Mouse (Mus musculus): Measurements from ENCODE around the gene BC029722. TPM values are rescaled to one million over a fixed set of nuclear protein-coding genes. Genes with fewer than 3 reads are reported as not detected.

The BC029722 gene
- polyA plus RNA-seq, 1 experiment from 2014 or later: 6.0 TPM

DNA sequence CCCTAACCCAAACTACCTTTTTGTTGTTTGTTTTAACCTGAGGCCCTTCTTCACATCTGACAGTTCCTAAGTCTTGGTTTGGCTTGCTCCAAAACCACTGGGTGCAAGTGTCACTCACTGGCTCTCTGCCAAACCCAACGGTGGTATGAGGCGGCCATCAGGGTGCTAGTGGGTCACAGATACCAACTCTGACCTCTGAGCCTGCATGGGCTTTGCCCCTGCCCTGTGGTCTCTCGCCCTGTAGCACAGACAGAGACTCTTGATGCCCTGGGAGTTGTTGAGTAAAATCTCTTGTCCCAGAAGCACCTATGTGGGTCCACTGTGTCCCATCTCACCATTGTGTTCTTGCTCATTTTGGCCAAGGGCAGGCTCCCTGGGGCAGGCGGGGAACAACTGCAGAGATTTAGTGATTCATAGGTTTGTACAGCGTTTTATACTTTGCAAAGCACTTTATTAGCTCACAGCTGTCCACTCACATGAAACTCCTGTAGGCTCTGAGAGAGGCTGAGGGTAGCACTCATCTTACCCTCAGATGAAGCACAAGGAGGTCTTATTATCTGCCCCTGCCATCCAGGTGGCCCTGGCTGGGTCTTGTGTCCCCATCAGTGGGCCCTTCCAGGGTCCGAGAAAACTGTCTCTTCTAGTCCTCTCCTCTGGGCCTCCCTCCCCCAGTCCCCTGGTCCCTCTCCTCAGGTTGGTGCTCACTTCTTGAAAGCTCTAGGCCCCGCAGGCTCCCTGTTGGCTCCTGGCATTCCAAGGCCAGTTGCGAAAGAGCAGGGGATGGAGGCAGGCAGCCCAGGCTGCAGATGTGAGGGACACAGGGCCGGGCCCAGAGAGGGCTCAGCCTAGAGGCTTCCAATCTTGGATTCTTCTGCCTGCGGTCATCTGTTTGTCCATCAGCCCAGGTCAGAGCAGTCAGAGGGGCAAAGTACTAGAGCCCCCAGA is 1.7 kb downstream of the BC029722 start:
- Histone ChIP-seq H3K4me2 (peak overlapping the region; percentile 98), H3K9me3 (replicated peaks) (no peaks in the 10 kb centered on the region), H3K27ac (no peak overlapping the region), H3K4me1 (peaks cover 26% of the 10 kb centered on the region), H3K27me3 (replicated peaks) (no peaks in the 10 kb centered on the region), H3K9ac (peak overlapping the region; percentile 84; the same call in 1 of the 2 replicates), H3K4me3 (peak overlapping the region; percentile 86; the same call in 1 of the 2 replicates), H3K36me3 (peaks cover 34% of the 10 kb centered on the region)
- no peak for ATAC-seq
- WGBS (ENCODE audit: insufficient replicate concordance): 70% methylated on average over 10 of the region's 10 CpGs

DNA sequence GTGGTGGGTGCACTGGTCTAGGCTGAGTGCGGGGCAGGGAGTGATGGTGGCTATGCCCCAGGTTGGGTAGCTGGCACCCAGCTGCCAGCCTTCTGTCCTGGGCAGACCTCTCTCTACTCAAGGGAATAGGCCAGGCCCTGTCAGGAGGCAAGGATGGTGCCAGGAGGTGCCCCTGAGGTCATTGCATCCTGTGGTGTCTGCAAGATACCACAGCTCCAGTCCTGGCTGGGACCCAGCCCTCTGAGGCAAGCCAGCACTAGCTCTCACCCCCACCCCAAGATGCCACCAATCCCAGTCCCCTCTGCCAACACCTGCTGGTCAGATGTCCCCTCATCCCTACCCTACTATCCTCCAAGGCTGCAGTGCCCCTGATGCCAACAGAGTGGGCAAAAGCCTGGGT is 3.0 kb downstream of the BC029722 start:
- H3K27ac ChIP-seq: no peak overlapping the region
- H3K9ac ChIP-seq: no peak overlapping the region
- peaks cover 26% of the 10 kb centered on the region for H3K4me1 ChIP-seq
- 90% methylated on average over 1 of the region's 1 CpGs for WGBS (ENCODE audit: insufficient replicate concordance)
- H3K9me3 ChIP-seq (replicated peaks): no peaks in the 10 kb centered on the region
- H3K4me2 ChIP-seq: no peak overlapping the region
- no peak for ATAC-seq
- H3K4me3 ChIP-seq: no peak overlapping the region
- peaks cover 20% of the 10 kb centered on the region for H3K36me3 ChIP-seq
- peaks cover 7% of the 10 kb centered on the region; the same call in 1 of the 2 replicates for H3K27me3 ChIP-seq (replicated peaks)

DNA sequence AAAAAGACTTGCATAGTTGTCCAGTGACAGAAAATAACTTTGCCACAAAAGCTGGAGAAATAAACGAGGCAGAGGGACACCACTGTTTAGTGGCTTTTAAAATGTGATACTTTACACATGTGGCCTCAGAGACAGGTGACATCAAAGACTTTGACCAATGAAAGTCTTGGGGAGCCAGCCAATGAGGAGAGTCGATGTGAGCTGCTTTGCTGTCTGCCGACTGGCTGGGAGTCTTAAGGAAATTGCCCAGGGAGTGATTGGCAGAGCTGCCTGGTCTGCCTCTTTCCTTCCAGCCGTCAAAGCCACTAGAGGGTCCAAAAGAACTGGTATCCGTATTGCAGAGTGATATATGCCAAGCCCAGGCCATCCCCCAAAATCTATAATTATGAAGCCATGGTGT is 4.4 kb downstream of the BC029722 start:
- WGBS (ENCODE audit: insufficient replicate concordance): 25% methylated on average over 5 of the region's 5 CpGs
- Histone ChIP-seq H3K36me3 (peaks cover 6% of the 10 kb centered on the region), H3K27me3 (replicated peaks) (peaks cover 16% of the 10 kb centered on the region), H3K9ac (no peak overlapping the region), H3K9me3 (replicated peaks) (no peaks in the 10 kb centered on the region), H3K4me3 (no peak overlapping the region), H3K4me2 (no peak overlapping the region), H3K4me1 (peaks cover 21% of the 10 kb centered on the region), H3K27ac (no peak overlapping the region)
- no peak for ATAC-seq

DNA sequence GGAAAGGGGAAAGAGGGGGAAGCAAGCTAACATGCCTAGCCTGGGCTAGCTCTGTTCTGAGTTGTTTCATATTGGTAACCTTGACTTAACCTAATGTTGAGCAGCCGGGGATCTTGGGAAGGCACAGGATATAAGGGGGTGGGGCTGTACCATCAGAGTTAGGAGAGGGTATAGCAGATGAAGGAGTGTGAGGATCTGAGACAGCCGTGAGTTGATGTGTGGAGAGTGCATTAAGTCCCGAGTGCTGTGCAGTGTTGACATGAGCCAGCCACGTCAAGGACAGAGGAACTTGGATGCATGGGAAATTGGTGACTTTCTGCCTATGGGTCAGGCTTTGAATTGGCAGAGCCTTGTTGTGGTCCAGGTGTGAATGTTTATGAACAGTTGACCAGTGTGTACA is 6.6 kb downstream of the BC029722 start:
- H3K4me3 ChIP-seq: no peak overlapping the region
- no peak overlapping the region for H3K4me2 ChIP-seq
- no peaks in the 10 kb centered on the region for H3K36me3 ChIP-seq
- no peaks in the 10 kb centered on the region for H3K9me3 ChIP-seq (replicated peaks)
- peaks cover 17% of the 10 kb centered on the region for H3K27me3 ChIP-seq (replicated peaks)
- whole genome bisulfite sequencing (ENCODE audit: insufficient replicate concordance): 66% methylated on average over 4 of the region's 4 CpGs
- ATAC-seq: no peak
- H3K27ac ChIP-seq: no peak overlapping the region
- peaks cover under 1% of the 10 kb centered on the region; the same call in 1 of the 2 replicates for H3K4me1 ChIP-seq
- no peak overlapping the region for H3K9ac ChIP-seq

DNA sequence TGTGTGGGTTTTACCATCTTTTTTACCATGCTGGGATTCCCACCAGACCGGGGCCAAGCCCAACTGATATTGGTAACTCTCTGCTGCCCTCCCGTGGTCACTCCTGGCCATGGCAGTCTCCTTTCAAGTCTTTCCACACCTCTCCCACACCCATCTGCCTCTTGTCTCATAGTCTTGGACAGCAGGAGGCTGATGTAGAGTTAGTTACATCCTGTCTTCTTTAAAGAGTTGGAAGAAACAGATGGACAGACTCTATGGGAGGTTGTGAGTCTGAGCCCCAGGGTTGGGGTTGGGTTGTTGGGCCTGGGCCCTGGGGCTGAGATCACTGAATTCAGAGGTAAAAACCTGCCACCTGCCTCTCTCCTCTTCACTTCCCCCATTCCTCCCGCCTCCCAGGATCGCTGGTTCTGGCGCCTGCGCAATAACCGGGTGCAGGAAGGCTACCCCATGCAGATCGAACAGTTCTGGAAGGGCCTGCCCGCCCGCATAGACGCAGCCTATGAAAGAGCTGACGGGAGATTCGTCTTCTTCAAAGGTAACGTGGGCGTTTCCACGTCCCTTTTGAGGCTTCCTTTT is 7.3 kb downstream of the BC029722 start:
- Histone ChIP-seq H3K4me1 (no peaks in the 10 kb centered on the region), H3K4me2 (no peak overlapping the region), H3K27ac (no peak overlapping the region), H3K9ac (no peak overlapping the region), H3K36me3 (no peaks in the 10 kb centered on the region), H3K9me3 (replicated peaks) (no peaks in the 10 kb centered on the region), H3K4me3 (no peak overlapping the region), H3K27me3 (replicated peaks) (peaks cover 19% of the 10 kb centered on the region)
- 39% methylated on average over 16 of the region's 16 CpGs for WGBS (ENCODE audit: insufficient replicate concordance)
- no peak for ATAC-seq

DNA sequence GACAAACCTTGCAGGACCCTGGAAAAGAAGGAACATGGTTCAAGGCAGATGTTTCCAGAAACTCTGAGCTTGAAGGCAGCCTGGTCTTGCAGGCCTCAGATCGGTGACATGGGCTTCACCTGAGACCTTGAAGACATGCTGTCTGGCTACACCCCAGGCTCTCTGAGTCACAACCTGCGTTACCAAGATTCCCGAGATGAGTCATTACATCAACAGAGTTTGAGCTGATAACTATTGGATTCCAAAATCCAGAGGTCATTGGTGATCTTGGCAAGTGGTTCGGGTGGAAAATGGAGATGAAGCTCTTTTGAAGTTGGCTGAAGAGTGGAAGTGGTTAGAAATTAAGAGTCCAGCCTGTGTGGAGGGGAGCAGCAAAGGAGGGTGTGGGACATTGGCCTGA is 9.6 kb downstream of the BC029722 start:
- no peaks in the 10 kb centered on the region for H3K36me3 ChIP-seq
- WGBS (ENCODE audit: insufficient replicate concordance): 62% methylated on average over 4 of the region's 4 CpGs
- no peak overlapping the region for H3K9ac ChIP-seq
- no peak overlapping the region for H3K4me3 ChIP-seq
- H3K27me3 ChIP-seq (replicated peaks): peaks cover 26% of the 10 kb centered on the region
- H3K4me2 ChIP-seq: no peak overlapping the region
- H3K27ac ChIP-seq: no peak overlapping the region
- H3K4me1 ChIP-seq: no peaks in the 10 kb centered on the region
- ATAC-seq: no peak
- H3K9me3 ChIP-seq (replicated peaks): no peaks in the 10 kb centered on the region

DNA sequence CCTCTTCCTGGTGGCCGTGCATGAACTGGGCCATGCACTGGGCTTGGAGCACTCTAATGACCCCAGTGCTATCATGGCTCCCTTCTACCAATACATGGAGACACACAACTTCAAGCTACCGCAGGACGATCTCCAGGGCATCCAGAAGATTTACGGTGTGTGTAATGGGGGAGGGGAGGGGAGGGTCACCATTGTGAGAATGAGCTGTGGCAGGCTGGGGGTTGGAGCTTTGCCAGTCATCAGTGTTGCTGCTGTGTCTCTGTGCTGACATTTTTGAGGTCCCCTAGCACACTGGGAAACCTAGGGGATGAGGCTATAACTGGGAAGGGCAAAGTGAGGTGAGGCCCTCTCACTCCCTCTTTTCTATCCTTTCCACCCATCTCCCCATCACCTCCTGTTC is 11.8 kb downstream of the BC029722 start:
- no peak overlapping the region for H3K4me3 ChIP-seq
- H3K9me3 ChIP-seq (replicated peaks): no peaks in the 10 kb centered on the region
- H3K36me3 ChIP-seq: no peaks in the 10 kb centered on the region
- H3K27me3 ChIP-seq (replicated peaks): peaks cover 37% of the 10 kb centered on the region
- ATAC-seq: no peak
- H3K4me1 ChIP-seq: no peaks in the 10 kb centered on the region
- no peak overlapping the region for H3K4me2 ChIP-seq
- H3K9ac ChIP-seq: no peak overlapping the region
- 72% methylated on average over 4 of the region's 4 CpGs for WGBS (ENCODE audit: insufficient replicate concordance)
- no peak overlapping the region for H3K27ac ChIP-seq

DNA sequence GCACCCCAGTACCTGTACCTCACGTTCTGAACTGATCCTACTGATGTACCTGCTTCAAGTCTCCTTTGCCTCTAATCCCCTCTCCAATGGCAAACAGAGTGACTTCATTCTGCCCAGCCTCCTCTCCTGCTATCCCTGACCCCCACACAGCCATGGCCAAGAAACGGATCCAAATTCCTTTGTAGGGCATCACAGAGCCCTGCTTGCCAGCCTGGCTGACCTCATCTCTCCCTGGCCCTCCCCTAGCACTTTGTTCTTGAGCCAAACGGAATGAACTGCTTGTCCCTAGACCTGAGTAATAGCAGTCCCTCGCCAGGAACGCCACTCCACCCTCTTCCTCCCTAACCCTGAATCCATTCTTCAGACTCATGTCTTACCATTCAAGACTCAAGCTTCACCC is 12.7 kb downstream of the BC029722 start:
- WGBS (ENCODE audit: insufficient replicate concordance): 51% methylated on average over 5 of the region's 5 CpGs
- ATAC-seq: no peak
- no peak overlapping the region for H3K27ac ChIP-seq
- no peaks in the 10 kb centered on the region for H3K4me1 ChIP-seq
- H3K4me2 ChIP-seq: no peak overlapping the region
- H3K9ac ChIP-seq: no peak overlapping the region
- H3K9me3 ChIP-seq (replicated peaks): no peaks in the 10 kb centered on the region
- no peaks in the 10 kb centered on the region for H3K36me3 ChIP-seq
- no peak overlapping the region for H3K4me3 ChIP-seq
- peaks cover 42% of the 10 kb centered on the region for H3K27me3 ChIP-seq (replicated peaks)

DNA sequence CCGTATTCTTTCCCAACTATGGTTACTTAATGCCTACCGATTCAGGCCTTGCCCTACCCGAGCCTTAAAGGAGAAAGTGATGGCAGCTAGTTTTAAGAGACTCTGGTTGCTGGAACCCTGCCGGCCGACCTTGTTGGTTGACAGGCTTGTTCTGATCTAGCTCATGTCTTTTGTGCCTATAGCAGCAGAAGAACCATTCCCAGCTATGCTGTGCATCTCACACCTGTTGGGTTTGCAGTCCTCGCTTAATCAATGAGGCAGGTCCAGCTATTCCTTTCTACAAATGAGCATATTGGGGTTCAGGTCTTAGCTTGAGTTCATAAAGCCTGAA is 13.3 kb downstream of the BC029722 start:
- ATAC-seq: no peak
- H3K4me2 ChIP-seq: no peak overlapping the region
- no peaks in the 10 kb centered on the region for H3K9me3 ChIP-seq (replicated peaks)
- no peak overlapping the region for H3K4me3 ChIP-seq
- no peak overlapping the region for H3K9ac ChIP-seq
- peaks cover 40% of the 10 kb centered on the region for H3K27me3 ChIP-seq (replicated peaks)
- H3K27ac ChIP-seq: no peak overlapping the region
- 60% methylated on average over 6 of the region's 6 CpGs for WGBS (ENCODE audit: insufficient replicate concordance)
- H3K4me1 ChIP-seq: no peaks in the 10 kb centered on the region
- no peaks in the 10 kb centered on the region for H3K36me3 ChIP-seq

DNA sequence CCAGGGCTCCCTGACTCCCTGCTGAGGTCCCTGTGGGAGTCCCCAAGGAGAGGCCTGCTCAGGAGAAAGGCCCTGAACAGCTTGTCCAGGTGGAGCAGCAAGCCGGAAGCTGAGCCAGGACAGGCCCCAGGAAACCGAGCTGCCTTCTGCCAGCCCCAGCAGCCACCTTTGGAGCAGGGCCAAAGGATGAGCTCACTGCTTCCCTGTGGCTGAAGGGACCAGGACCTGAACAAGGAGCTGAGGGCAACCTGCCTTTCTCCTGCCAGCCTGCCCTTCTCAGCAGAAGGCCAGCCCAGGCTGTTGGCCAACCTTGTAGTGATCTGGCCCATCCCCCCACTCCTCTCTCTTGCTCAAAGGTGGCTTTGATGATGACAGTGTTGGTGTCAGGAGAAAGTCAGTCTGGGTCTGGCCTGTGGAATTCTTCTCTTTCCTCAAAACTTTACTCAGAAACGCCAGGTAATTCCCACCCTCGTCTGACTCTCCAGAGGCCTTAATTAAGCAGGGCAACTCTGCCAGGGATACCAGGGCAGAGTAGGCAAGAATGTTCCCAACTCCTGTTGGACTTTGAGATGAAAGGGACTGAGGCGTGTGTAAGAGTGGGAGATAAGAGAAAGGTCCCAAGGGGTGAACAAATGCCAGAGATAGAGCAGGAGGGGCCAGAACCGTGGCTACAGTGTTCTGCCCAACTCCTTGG is 13.8 kb downstream of the BC029722 start:
- H3K27ac ChIP-seq: no peak overlapping the region
- H3K4me2 ChIP-seq: no peak overlapping the region
- H3K27me3 ChIP-seq (replicated peaks): peaks cover 35% of the 10 kb centered on the region
- ATAC-seq: no peak
- H3K4me3 ChIP-seq: no peak overlapping the region
- no peaks in the 10 kb centered on the region for H3K9me3 ChIP-seq (replicated peaks)
- H3K36me3 ChIP-seq: no peaks in the 10 kb centered on the region
- H3K9ac ChIP-seq: no peak overlapping the region
- 38% methylated on average over 6 of the region's 6 CpGs for WGBS (ENCODE audit: insufficient replicate concordance)
- no peaks in the 10 kb centered on the region for H3K4me1 ChIP-seq

DNA sequence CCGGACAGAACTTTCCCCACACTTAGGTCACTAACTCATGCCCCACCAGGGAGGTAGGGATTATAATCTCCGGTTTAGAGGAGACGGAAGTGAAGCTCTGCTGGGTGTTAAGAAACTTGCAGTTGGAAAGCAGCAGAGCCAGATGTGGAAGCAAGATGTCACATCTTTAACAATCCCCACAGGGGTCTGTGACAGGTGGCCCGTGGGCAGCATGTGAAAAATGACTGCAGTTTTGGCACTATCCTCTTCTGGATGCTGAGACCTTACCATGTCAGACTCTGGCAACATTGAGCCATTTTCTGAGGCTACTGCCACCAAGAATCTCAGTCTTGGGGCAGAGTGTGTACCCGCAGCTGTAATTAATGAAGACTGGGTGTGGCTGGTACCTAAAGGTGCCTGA is 15.2 kb downstream of the BC029722 start:
- H3K4me2 ChIP-seq: no peak overlapping the region
- no peaks in the 10 kb centered on the region for H3K36me3 ChIP-seq
- H3K9me3 ChIP-seq (replicated peaks): no peaks in the 10 kb centered on the region
- WGBS (ENCODE audit: insufficient replicate concordance): 51% methylated on average over 5 of the region's 5 CpGs
- H3K27me3 ChIP-seq (replicated peaks): peaks cover 38% of the 10 kb centered on the region
- H3K9ac ChIP-seq: no peak overlapping the region
- no peak overlapping the region for H3K27ac ChIP-seq
- no peak for ATAC-seq
- H3K4me3 ChIP-seq: no peak overlapping the region
- H3K4me1 ChIP-seq: no peaks in the 10 kb centered on the region

DNA sequence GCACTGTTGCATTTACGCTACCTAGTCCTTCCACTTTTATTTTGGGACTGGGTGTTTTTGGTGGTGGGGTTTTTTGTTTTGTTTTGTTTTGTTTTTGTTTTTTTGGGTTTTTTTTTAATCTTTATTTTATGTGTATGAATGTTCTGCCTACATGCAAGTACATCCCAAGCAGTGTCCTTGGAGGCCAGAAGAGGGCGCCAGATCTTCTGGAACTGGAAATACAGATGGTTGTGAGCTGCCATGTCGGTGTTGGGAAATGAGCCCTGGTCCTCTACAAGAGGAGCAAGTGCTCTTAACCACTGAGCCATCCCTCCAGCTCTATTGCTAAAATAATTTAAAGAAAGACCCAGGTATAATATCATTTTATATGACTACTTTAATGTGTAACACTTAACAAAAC is 16.5 kb downstream of the BC029722 start:
- H3K9me3 ChIP-seq (replicated peaks): no peaks in the 10 kb centered on the region
- 45% methylated on average over 3 of the region's 3 CpGs for WGBS (ENCODE audit: insufficient replicate concordance)
- H3K36me3 ChIP-seq: no peaks in the 10 kb centered on the region
- H3K27me3 ChIP-seq (replicated peaks): peaks cover 50% of the 10 kb centered on the region
- H3K4me1 ChIP-seq: no peaks in the 10 kb centered on the region
- H3K4me2 ChIP-seq: no peak overlapping the region
- H3K27ac ChIP-seq: no peak overlapping the region
- H3K9ac ChIP-seq: no peak overlapping the region
- no peak for ATAC-seq
- H3K4me3 ChIP-seq: no peak overlapping the region

Measured in liver, embryonic 12.5 days (tissue).